8 mouse cellular contexts compared by ENCODE assay signal in the genomic region with DNA sequence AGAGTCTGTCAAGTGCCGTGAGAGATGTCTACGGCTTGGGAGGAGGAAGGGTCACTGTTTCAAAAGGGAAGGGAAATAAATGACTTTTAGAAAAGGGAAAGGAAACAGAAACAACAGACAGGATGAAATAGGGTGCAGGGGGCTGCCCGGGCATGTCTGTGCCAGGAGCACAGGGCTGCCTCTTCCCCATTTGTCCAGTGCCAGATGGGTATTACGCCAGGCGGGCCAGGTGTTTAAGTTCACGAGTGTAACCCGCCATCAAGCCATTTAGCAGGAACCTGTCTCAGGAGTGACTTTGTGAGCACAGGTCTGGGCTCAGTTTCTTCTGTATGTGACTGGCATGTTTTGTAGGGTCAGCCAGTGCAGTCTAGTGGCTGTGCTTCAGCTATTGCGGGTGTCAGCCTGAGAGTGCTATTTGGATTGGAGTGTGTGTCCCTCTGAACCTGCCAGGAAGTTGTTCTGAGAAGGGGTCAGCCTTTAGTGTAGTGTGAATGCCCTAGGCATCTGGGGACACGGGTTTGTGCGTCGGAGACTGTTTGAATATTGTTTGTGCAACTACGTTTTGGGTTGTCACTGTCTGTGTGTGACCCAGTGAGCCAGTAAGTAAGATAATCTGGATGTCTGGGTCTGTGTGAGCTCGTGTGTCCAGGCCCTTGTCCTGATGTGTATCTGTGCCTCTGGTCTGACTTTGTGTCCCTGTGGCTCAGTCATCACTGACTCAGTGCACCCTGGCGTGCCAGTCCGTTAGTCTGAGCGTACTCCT. TPM values are rescaled to one million over a fixed set of nuclear protein-coding genes. Genes with fewer than 3 reads are reported as not detected.
DNase-seq lines count a peak whose midpoint lies in the region; ATAC-seq and TF ChIP-seq lines count a peak whose summit lies in the region.

No protein-coding gene starts in this region.

- peak overlapping the region; percentile 76 for H3K9ac ChIP-seq in heart, embryonic 16.5 days (ENCODE audit: low read length)
- H3K9ac ChIP-seq in liver, embryonic 13.5 days, result peak overlapping the region; percentile 99

- peak overlapping the region; percentile 62 for H3K4me3 ChIP-seq in bone marrow macrophage, adult 2 months (ENCODE audit: insufficient read depth, low read length)
- H3K4me3 ChIP-seq in heart, embryonic 16.5 days (ENCODE audit: low read length), result peak overlapping the region; percentile 85
- H3K4me3 ChIP-seq in liver, embryonic 13.5 days (replicated peaks), result peak overlapping the region; percentile 91

- ATAC-seq in heart, embryonic 16.5 days (replicated peaks; ENCODE audit: extremely low read depth, insufficient read depth, low FRiP score), result no peak
- no peak for ATAC-seq in liver, embryonic 13.5 days (ENCODE audit: low read depth)

- no peaks in the 10 kb centered on the region for H3K36me3 ChIP-seq in heart, embryonic 16.5 days (ENCODE audit: control insufficient read depth, insufficient read depth)
- H3K36me3 ChIP-seq in liver, embryonic 13.5 days, result no peaks in the 10 kb centered on the region
- H3K36me3 ChIP-seq in splenic B cell, adult 2 months (ENCODE audit: control insufficient read depth, insufficient read depth, low read length, poor library complexity, severe bottlenecking), result no peaks in the 10 kb centered on the region

- peaks cover 26% of the 10 kb centered on the region for H3K4me1 ChIP-seq in bone marrow macrophage, adult 2 months (ENCODE audit: control insufficient read depth, insufficient read depth, low read length)
- peaks cover 36% of the 10 kb centered on the region for H3K4me1 ChIP-seq in heart, embryonic 16.5 days (ENCODE audit: control insufficient read depth, insufficient read depth, low read length)
- peaks cover 74% of the 10 kb centered on the region for H3K4me1 ChIP-seq in liver, embryonic 13.5 days (replicated peaks)

- H3K27me3 ChIP-seq in heart, embryonic 16.5 days (ENCODE audit: control insufficient read depth, insufficient read depth, low read length), result no peaks in the 10 kb centered on the region
- peaks cover 18% of the 10 kb centered on the region for H3K27me3 ChIP-seq in liver, embryonic 13.5 days
- no peaks in the 10 kb centered on the region for H3K27me3 ChIP-seq in splenic B cell, adult 2 months (ENCODE audit: control insufficient read depth, insufficient read depth, low read length, poor library complexity, severe bottlenecking)

- no peak for TF ChIP-seq POLR2A in bone marrow macrophage, adult 2 months (IDR thresholded peaks at IDR 0.05; ENCODE audit: borderline replicate concordance, low read depth, low read length)

- DNase-seq in layer of hippocampus, adult 9-11 months, result peak; percentile 68
- no peak for DNase-seq in layer of hippocampus, postnatal 25 days (ENCODE audit: extremely low spot score in 1 of 2, low spot score in 1 of 2)
- no peak for DNase-seq in liver, embryonic 13.5 days
- DNase-seq in splenic B cell, adult 2 months (ENCODE audit: low read depth, low spot score), result peak; percentile 67
- DNase-seq in ovary, adult 18-20 months (ENCODE audit: low spot score), result no peak
- no peak for DNase-seq in testis, postnatal 10 days (ENCODE audit: low spot score)

- 37% methylated on average over 16 of the region's 16 CpGs for WGBS in heart, embryonic 16.5 days
- WGBS in liver, embryonic 13.5 days (ENCODE audit: insufficient replicate concordance), result 36% methylated on average over 16 of the region's 16 CpGs

- H3K27ac ChIP-seq in bone marrow macrophage, adult 2 months (ENCODE audit: insufficient read depth, low read depth, low read length), result peak overlapping the region; percentile 96
- H3K27ac ChIP-seq in heart, embryonic 16.5 days (ENCODE audit: low read length), result peak overlapping the region; percentile 56
- peak overlapping the region; percentile 99 for H3K27ac ChIP-seq in liver, embryonic 13.5 days

- no peak; the same call in 1 of the 2 replicates for TF ChIP-seq CTCF in bone marrow macrophage, adult 2 months (IDR thresholded peaks at IDR 0.05; ENCODE audit: low read depth, low read length)

- peak overlapping the region; percentile 100 for H3K4me2 ChIP-seq in heart, embryonic 16.5 days (ENCODE audit: low read depth, low read length)
- H3K4me2 ChIP-seq in liver, embryonic 13.5 days, result peak overlapping the region; percentile 100

- no peaks in the 10 kb centered on the region for H3K9me3 ChIP-seq in heart, embryonic 16.5 days (replicated peaks; ENCODE audit: control insufficient read depth, low read length)
- H3K9me3 ChIP-seq in liver, embryonic 13.5 days (replicated peaks), result no peaks in the 10 kb centered on the region

RNA-seq across cellular contexts. Expression of a gene that starts 0.5 kb away (rescaled TPM):
- total RNA-seq in layer of hippocampus, postnatal 25 days (2021), result 10 to 100 TPM; 14.0 to 20.0 TPM
- 26.6 and 27.6 TPM in 2 replicates for polyA plus RNA-seq in bone marrow macrophage, adult 2 months (2012; ENCODE audit: insufficient read depth, insufficient read length, missing spikeins)
- polyA plus RNA-seq in heart, embryonic 16.5 days (2015; fragmentation: Nextera tagmentation; extraction: Ambion mirVana), result 5.7 and 6.8 TPM in 2 replicates
- 4.1 and 4.5 TPM in 2 replicates for polyA plus RNA-seq in liver, embryonic 13.5 days (2015; fragmentation: Nextera tagmentation; extraction: Ambion mirVana)

RNA-seq across cellular contexts. Expression of a gene that starts 22.1 kb away (rescaled TPM):
- total RNA-seq in layer of hippocampus, postnatal 25 days (2021), result 10 to 100 TPM; 59.6 to 77.3 TPM
- polyA plus RNA-seq in bone marrow macrophage, adult 2 months (2012; ENCODE audit: insufficient read depth, insufficient read length, missing spikeins), result 143 and 146 TPM in 2 replicates
- 12.0 and 15.2 TPM in 2 replicates for polyA plus RNA-seq in heart, embryonic 16.5 days (2015; fragmentation: Nextera tagmentation; extraction: Ambion mirVana)
- 12.6 and 17.5 TPM in 2 replicates for polyA plus RNA-seq in liver, embryonic 13.5 days (2015; fragmentation: Nextera tagmentation; extraction: Ambion mirVana)

RNA-seq across cellular contexts. Expression of a gene that starts 35.3 kb away (rescaled TPM):
- 10 to 100 TPM; 29.4 to 34.2 TPM for total RNA-seq in layer of hippocampus, postnatal 25 days (2021)
- 11.7 and 14.0 TPM in 2 replicates for polyA plus RNA-seq in bone marrow macrophage, adult 2 months (2012; ENCODE audit: insufficient read depth, insufficient read length, missing spikeins)
- 6.9 and 9.0 TPM in 2 replicates for polyA plus RNA-seq in heart, embryonic 16.5 days (2015; fragmentation: Nextera tagmentation; extraction: Ambion mirVana)
- polyA plus RNA-seq in liver, embryonic 13.5 days (2015; fragmentation: Nextera tagmentation; extraction: Ambion mirVana), result 3.9 and 4.4 TPM in 2 replicates

RNA-seq across cellular contexts. Expression of a gene that starts 49.4 kb away (rescaled TPM):
- total RNA-seq in layer of hippocampus, postnatal 25 days (2021), result 1 to 10 TPM; 1.1 TPM
- 463 and 511 TPM in 2 replicates for polyA plus RNA-seq in bone marrow macrophage, adult 2 months (2012; ENCODE audit: insufficient read depth, insufficient read length, missing spikeins)
- 2.6 and 3.2 TPM in 2 replicates for polyA plus RNA-seq in heart, embryonic 16.5 days (2015; fragmentation: Nextera tagmentation; extraction: Ambion mirVana)
- polyA plus RNA-seq in liver, embryonic 13.5 days (2015; fragmentation: Nextera tagmentation; extraction: Ambion mirVana), result 1.4 TPM in 2 replicates

Comparison
In these comparisons a context has a peak if more than half of its experiments do, and no peak if none do; other contexts are left out.
1. DNase-seq: peak in layer of hippocampus, adult 9-11 months (single experiment) and splenic B cell, adult 2 months (single experiment); none in layer of hippocampus, postnatal 25 days (0 of 2), liver, embryonic 13.5 days (single experiment), ovary, adult 18-20 months (single experiment) and testis, postnatal 10 days (single experiment).
2. Peak in every context shown above with its lines, with median percentiles within 50 percentile points of each other: H3K27ac ChIP-seq and H3K4me3 ChIP-seq.